Mouse (Mus musculus) retina, adult 2 months (tissue): ENCODE results near the gene Npdc1.
"Not testable (repeated sequence)": the region's sequence is repeated elsewhere in the genome, so short reads cannot be mapped to it uniquely, and the experiment has no call there.

Source experiments
- DNase-seq: peaks from one replicate; pipeline ENCODE4 v3.0.0-alpha.2; 2012; ENCODE audit warnings: low read depth, low spot score

Npdc1 gene

GRCm38 (mm10) chr2:25395721-25396596 lies 3.2 kb upstream of the Npdc1 start, which contains the start of gene Entpd2:
Gene Entpd2, plus strand, starts transcription at chr2:25395874.
- no peak for DNase-seq

GRCm38 (mm10) chr2:25396597-25396983 lies 2.6 kb upstream of the Npdc1 start:
- DNase-seq = no peak

- no peak for DNase-seq
These were observed 2.1 kb upstream of the Npdc1 start for GRCm38 (mm10) chr2:25397010-25397409.

GRCm38 (mm10) chr2:25398065-25398464 lies 1.1 kb upstream of the Npdc1 start:
- no peak for DNase-seq

- DNase-seq = no peak
These were observed 1.1 kb downstream of the Npdc1 start for GRCm38 (mm10) chr2:25400291-25400690.

- DNase-seq = peak; percentile 46
These were observed 1.6 kb downstream of the Npdc1 start for GRCm38 (mm10) chr2:25400764-25401163.

GRCm38 (mm10) chr2:25402377-25402971 lies 3.3 kb downstream of the Npdc1 start:
- peak; percentile 49 for DNase-seq

- DNase-seq = peak; percentile 51
These were observed 3.9 kb downstream of the Npdc1 start for GRCm38 (mm10) chr2:25402972-25403601.

- no peak for DNase-seq
These were observed 4.8 kb downstream of the Npdc1 start for GRCm38 (mm10) chr2:25403994-25404393.

GRCm38 (mm10) chr2:25408908-25409307 lies 9.8 kb downstream of the Npdc1 start:
- DNase-seq = no peak

- DNase-seq = not testable (repeated sequence)
These were observed 14.3 kb downstream of the Npdc1 start for GRCm38 (mm10) chr2:25413436-25413835.

- DNase-seq = no peak
These were observed 18.3 kb downstream of the Npdc1 start for GRCm38 (mm10) chr2:25417426-25417825.

GRCm38 (mm10) chr2:25421896-25422295 lies 22.7 kb downstream of the Npdc1 start:
- DNase-seq = no peak

GRCm38 (mm10) chr2:25422587-25423410 lies 23.6 kb downstream of the Npdc1 start, which contains the start of gene Fut7:
Gene Fut7, plus strand, starts transcription at chr2:25423267.
- DNase-seq = no peak

GRCm38 (mm10) chr2:25423626-25424025 lies 24.5 kb downstream of the Npdc1 start:
- no peak for DNase-seq

- no peak for DNase-seq
These were observed 26.3 kb downstream of the Npdc1 start for GRCm38 (mm10) chr2:25425481-25425880.

GRCm38 (mm10) chr2:25426721-25427191 lies 27.6 kb downstream of the Npdc1 start:
- DNase-seq = peak; percentile 65

- no peak for DNase-seq
These were observed 28.1 kb downstream of the Npdc1 start for GRCm38 (mm10) chr2:25427256-25427655.

- peak; percentile 84 for DNase-seq
These were observed 29.5 kb downstream of the Npdc1 start, which contains the start of gene Abca2 for GRCm38 (mm10) chr2:25428442-25429236. Gene Abca2, plus strand, starts transcription at chr2:25428703.

- no peak for DNase-seq
These were observed 30.5 kb downstream of the Npdc1 start for GRCm38 (mm10) chr2:25429435-25430180.
